In the genomic region with DNA sequence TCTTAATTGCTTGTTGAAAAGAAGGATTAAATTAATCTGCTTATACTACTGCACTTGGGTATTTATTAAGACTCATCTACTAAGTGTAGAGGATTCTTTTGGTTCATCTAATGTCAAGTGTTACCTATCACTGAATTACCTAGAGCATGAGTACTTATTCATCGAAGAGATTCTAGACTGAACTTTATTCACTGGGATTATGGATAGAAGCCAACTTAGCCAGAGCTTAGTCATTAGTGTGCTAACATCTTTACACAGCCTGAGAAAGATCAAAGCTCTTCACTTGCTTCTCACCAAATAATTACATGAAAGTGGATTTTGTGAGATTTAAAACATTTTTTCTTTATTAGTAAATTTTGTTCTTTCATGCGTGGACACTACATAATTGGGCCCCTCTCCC, we compare ENCODE assay signal across 26 mouse cellular contexts.
"Had no signal": no experiment of that assay in that cellular context is flagged by ENCODE, and none has a peak within 500 bp of the region (broad histone marks: within the 10 kb centered on the region; RNA-seq: fewer than 3 reads in every experiment).

No protein-coding gene starts in this region.

- H3K27me3 ChIP-seq: heart, embryonic 12.5 days; hindbrain, embryonic 12.5 days; intestine, embryonic 15.5 days; limb, embryonic 13.5 days; limb, embryonic 15.5 days; liver, embryonic 12.5 days had no signal

- H3K4me1 ChIP-seq: heart, embryonic 10.5 days; heart, embryonic 12.5 days; hindbrain, embryonic 10.5 days; hindbrain, embryonic 12.5 days; intestine, embryonic 15.5 days; limb, embryonic 13.5 days; limb, embryonic 15.5 days; liver, embryonic 12.5 days had no signal

- H3K4me3 ChIP-seq: gastrocnemius, adult 2 months; heart, embryonic 10.5 days; heart, embryonic 12.5 days; hindbrain, embryonic 10.5 days; hindbrain, embryonic 12.5 days; intestine, embryonic 15.5 days; layer of hippocampus, adult 2 months; limb, embryonic 13.5 days; limb, embryonic 15.5 days; liver, embryonic 12.5 days had no signal

- DNase-seq: gastrocnemius, adult 2 months; gastrocnemius, postnatal 10 days; gastrocnemius, postnatal 25 days; heart, adult 18-20 months; heart, postnatal 10 days; heart, postnatal 4 days; kidney, adult 18-20 months; kidney, adult 8-10 months; kidney, postnatal 10 days; kidney, postnatal 25 days; kidney, postnatal 4 days; left cerebral cortex, postnatal 4 days had no signal

- H3K9ac ChIP-seq: heart, embryonic 12.5 days; hindbrain, embryonic 12.5 days; hindbrain, embryonic 14.5 days; intestine, embryonic 15.5 days; limb, embryonic 13.5 days; limb, embryonic 15.5 days; liver, embryonic 12.5 days; liver, embryonic 14.5 days had no signal

- H3K9me3 ChIP-seq: heart, embryonic 10.5 days; heart, embryonic 12.5 days; hindbrain, embryonic 10.5 days; hindbrain, embryonic 12.5 days; intestine, embryonic 15.5 days; limb, embryonic 13.5 days; limb, embryonic 15.5 days; liver, embryonic 12.5 days had no signal

- ATAC-seq: hindbrain, embryonic 16.5 days; inflammation-experienced regulatory T-cells, adult 6 months; intestine, embryonic 15.5 days; intestine, postnatal 0 days; liver, embryonic 12.5 days had no signal

- H3K27ac ChIP-seq: gastrocnemius, adult 2 months; heart, embryonic 10.5 days; hindbrain, embryonic 10.5 days; hindbrain, embryonic 12.5 days; hindbrain, embryonic 14.5 days; intestine, embryonic 15.5 days; layer of hippocampus, adult 2 months; limb, embryonic 13.5 days; limb, embryonic 15.5 days; liver, embryonic 12.5 days; liver, embryonic 14.5 days had no signal

- H3K36me3 ChIP-seq: heart, embryonic 10.5 days; heart, embryonic 12.5 days; hindbrain, embryonic 10.5 days; hindbrain, embryonic 12.5 days; intestine, embryonic 15.5 days; limb, embryonic 13.5 days; limb, embryonic 15.5 days; liver, embryonic 12.5 days had no signal

- H3K4me2 ChIP-seq: heart, embryonic 12.5 days; hindbrain, embryonic 12.5 days; hindbrain, embryonic 14.5 days; intestine, embryonic 15.5 days; limb, embryonic 13.5 days; limb, embryonic 15.5 days; liver, embryonic 12.5 days had no signal
